Mouse (Mus musculus) embryonic fibroblast, embryonic 13.5 days (primary cell): Measurements from ENCODE around the gene Creb3l1. TPM values are rescaled to one million over a fixed set of nuclear protein-coding genes. Genes with fewer than 3 reads are reported as not detected.

Source experiments
- H3K27ac ChIP-seq: 2 replicates; pipeline ENCODE4 v1.5.1; 2012; ENCODE audit warnings: low read length, control low read depth, inconsistent platforms; ENCODE audit not compliant: insufficient read depth
- H3K4me1 ChIP-seq: 2 replicates; pipeline ENCODE4 v1.6.1; 2011; ENCODE audit warnings: low read length; ENCODE audit not compliant: control insufficient read depth, insufficient read depth
- H3K4me3 ChIP-seq: 2 replicates; pipeline ENCODE4 v1.5.1; 2011; ENCODE audit warnings: mild to moderate bottlenecking, control low read depth, low read length; ENCODE audit not compliant: insufficient read depth
- CTCF ChIP-seq: IDR thresholded peaks from 2 replicates; pipeline ENCODE4 v1.5.1; 2011; ENCODE audit warnings: mild to moderate bottlenecking, control low read depth, low read length, moderate library complexity, borderline replicate concordance; ENCODE audit not compliant: insufficient read depth
- POLR2A ChIP-seq: IDR thresholded peaks from 2 replicates; pipeline ENCODE4 v1.6.1; 2011; ENCODE audit warnings: low read depth, mild to moderate bottlenecking, control low read depth, low read length, moderate library complexity
- polyA plus RNA-seq: library from polyadenylated mRNA; stranded (reverse); fragments of >200 nt; gene quantifications from 2 replicates; pipeline ENCODE4 v1.2.4, GENCODE M21; 2011; ENCODE audit warnings: low read depth; ENCODE audit not compliant: missing spikeins, insufficient read length

The Creb3l1 gene
- polyA plus RNA-seq, 1 experiment: 119 TPM

- TF ChIP-seq CTCF: no peak
- peak; percentile 71 for TF ChIP-seq POLR2A
- H3K4me3 ChIP-seq: peak overlapping the region; percentile 37
- peaks cover 5% of the 10 kb centered on the region for H3K4me1 ChIP-seq
- H3K27ac ChIP-seq: 0 out of 2 replicates have a peak overlapping the region, but pooled peaks have one; percentile 7
These were observed 35.3 kb upstream of the Creb3l1 start for GRCm38 (mm10) chr2:92059481-92060220.

DNA sequence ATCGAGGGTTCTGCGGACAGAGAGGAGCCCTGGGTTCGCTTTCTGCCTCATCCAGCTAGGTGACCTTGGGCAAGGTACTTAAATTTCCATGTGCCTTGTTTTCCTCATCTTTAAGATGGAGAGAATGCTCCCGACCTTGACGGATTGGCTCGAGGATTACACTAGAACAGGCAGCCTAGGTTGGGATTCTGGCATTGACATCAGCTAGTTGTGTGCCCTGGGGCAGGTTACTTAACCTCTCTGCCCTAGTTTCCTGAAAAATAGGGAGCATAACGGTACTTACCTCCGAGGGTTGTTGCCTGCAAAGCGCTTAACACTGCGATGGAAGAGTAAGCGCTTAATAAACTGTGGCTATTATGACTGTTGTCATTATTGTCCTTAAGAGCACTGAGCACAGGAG, 34.6 kb upstream of the Creb3l1 start:
- H3K27ac ChIP-seq: peak overlapping the region; percentile 0; the same call in 1 of the 2 replicates
- TF ChIP-seq CTCF (no peak), POLR2A (no peak; the same call in 1 of the 2 replicates)
- peaks cover 5% of the 10 kb centered on the region for H3K4me1 ChIP-seq
- peak overlapping the region; percentile 37 for H3K4me3 ChIP-seq

DNA sequence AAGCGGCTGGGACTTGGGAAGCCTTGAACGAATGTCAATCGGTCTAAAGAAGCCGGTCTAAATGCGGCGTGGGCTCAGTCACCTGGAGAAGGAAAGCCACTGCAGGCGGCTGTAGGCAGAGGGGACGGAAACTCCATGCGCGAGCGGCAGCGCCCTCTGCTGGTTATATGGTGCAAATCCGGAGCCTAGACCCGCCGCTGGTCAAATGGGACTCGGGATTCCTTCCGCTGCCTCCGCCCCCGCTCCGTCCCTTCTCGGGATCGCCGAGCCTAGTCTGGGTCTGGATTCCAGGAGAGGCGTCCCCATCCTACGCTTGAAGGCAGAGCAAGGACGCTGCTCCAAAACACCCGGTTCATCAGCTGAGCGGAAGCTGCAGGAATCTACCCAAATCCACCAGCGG, 34.2 kb upstream of the Creb3l1 start:
- peak overlapping the region; percentile 0; the same call in 1 of the 2 replicates for H3K27ac ChIP-seq
- H3K4me3 ChIP-seq: peak overlapping the region; percentile 37
- peak; percentile 75 for TF ChIP-seq POLR2A
- peak; percentile 72 for TF ChIP-seq CTCF
- H3K4me1 ChIP-seq: peaks cover 5% of the 10 kb centered on the region

- no peak overlapping the region for H3K4me3 ChIP-seq
- H3K4me1 ChIP-seq: peaks cover 11% of the 10 kb centered on the region
- peak overlapping the region; percentile 98 for H3K27ac ChIP-seq
- no peak for TF ChIP-seq POLR2A
- TF ChIP-seq CTCF: no peak
These were observed 32.5 kb upstream of the Creb3l1 start for GRCm38 (mm10) chr2:92056760-92057159.

DNA sequence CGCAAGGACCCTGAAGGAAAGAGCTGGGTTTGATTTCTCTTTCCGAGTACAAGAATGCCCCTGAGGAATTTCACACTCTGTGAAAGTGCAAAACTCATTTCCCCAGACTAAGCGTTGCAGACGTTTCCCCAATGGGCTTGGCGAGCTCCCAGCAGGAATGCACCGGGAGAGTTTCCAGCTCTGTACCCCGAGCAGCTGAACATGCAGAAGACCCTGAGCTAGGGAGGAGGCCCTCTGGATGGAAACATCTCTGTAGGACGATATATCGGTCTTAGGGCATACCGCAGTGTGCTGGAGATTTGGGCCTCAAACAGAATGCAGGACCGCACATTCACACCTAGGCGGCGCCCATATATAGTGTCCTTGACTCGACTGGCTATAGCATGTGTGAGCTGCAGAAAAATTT, 31.5 kb upstream of the Creb3l1 start:
- Histone ChIP-seq H3K4me3 (no peak overlapping the region), H3K27ac (peak overlapping the region; percentile 98), H3K4me1 (peaks cover 11% of the 10 kb centered on the region)
- TF ChIP-seq POLR2A (peak; percentile 48; the same call in 1 of the 2 replicates), CTCF (peak; percentile 38; the same call in 1 of the 2 replicates)

DNA sequence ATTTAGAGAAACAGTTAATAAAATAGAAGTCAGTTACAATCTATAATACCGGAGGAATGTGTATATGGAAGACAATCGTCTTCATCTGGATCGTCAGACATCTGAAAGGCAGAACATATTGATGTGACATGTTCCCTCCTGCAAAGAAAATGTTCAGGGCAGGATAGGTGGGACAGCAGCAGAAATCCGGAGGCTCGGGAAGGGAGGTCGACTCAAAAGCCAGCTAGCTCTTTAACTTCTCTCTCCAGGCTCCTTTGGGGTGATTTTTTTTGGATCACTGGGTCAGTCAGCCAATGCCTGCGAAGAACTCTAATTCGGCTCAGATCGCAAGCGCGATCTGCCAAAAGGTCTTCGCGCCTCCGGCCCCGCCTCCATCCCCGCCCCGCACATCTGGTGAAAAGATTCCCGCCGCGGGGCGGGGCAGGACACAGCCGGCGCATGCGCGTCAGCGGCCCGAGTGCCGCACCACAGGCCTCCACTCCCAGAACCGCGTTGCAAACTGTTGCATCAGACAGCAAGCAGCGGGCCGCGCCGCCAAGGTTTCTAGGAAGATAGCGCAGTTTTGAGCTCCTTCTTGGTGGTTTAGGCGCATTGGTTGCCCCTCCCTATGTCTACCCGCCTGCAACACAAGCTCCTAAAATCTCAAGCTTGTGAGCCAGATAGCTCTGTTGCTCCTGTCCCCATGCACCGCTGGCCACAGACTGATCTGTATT, 31.0 kb upstream of the Creb3l1 start:
- TF ChIP-seq CTCF: no peak
- peak; percentile 72 for TF ChIP-seq POLR2A
- Histone ChIP-seq H3K4me1 (peaks cover 11% of the 10 kb centered on the region), H3K4me3 (no peak overlapping the region), H3K27ac (peak overlapping the region; percentile 98)

GRCm38 (mm10) chr2:92052754-92053153, 28.5 kb upstream of the Creb3l1 start:
- Histone ChIP-seq H3K4me1 (peaks cover 10% of the 10 kb centered on the region), H3K27ac (peak overlapping the region; percentile 93), H3K4me3 (no peak overlapping the region)
- TF ChIP-seq POLR2A (0 out of 2 replicates have a peak, but pooled peaks have one; percentile 19), CTCF (no peak)

- Histone ChIP-seq H3K4me3 (no peak overlapping the region), H3K4me1 (peaks cover 14% of the 10 kb centered on the region), H3K27ac (peak overlapping the region; percentile 66)
- TF ChIP-seq POLR2A (no peak), CTCF (no peak)
These were observed 27.9 kb upstream of the Creb3l1 start for GRCm38 (mm10) chr2:92052188-92052587.

DNA sequence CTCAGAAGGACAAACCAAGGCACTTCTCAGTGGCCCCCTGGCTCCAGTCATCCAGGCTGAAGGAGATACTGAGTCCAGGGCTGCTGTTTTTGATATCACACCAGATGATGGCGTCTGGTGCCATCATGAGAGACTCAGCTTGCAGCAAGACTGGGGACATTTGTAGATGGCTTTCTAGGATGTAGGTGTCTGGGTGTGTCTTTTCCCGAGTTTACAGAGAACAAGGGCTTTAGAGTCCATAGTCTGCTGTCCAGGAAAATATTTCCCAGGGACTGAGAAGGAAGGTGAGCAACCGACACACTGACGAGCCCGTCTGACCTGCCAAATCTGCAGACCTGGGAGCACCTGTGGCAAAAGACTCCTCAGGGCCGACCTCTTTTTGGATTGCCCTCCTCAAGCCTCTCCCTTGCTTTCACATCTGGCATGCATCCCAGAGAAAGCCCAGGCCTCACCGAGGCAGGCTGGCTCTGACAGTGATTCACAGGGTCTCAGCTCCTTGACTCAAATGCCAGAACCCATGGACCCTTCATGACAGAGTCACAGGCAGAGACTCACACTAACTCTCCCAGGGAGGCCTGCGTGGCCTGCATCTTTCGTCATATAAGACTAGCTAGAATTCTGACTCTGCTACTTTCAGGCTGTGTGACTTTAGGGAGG, 23.9 kb upstream of the Creb3l1 start:
- H3K4me1 ChIP-seq: peaks cover 9% of the 10 kb centered on the region; the same call in 1 of the 2 replicates
- H3K27ac ChIP-seq: 0 out of 2 replicates have a peak overlapping the region, but pooled peaks have one; percentile 6
- no peak for TF ChIP-seq CTCF
- no peak for TF ChIP-seq POLR2A
- no peak overlapping the region for H3K4me3 ChIP-seq
